Mouse (Mus musculus) heart, adult 2 months (tissue): ENCODE data around the gene Olfml3.

ENCODE experiments used
- CTCF ChIP-seq: fragments of 200-600 bp; IDR thresholded peaks from 2 replicates; pipeline ENCODE4 v1.8.1; 2022; ENCODE audit warnings: antibody characterized with exemption, mild to moderate bottlenecking, moderate library complexity
- POLR2A ChIP-seq: fragments of 200-500 bp; IDR thresholded peaks from 2 replicates; pipeline ENCODE4 v1.6.1; 2011; ENCODE audit warnings: mild to moderate bottlenecking, low read depth, low read length, control low read depth; ENCODE audit not compliant: insufficient read depth

- TF ChIP-seq POLR2A, result no peak
- no peak for TF ChIP-seq CTCF
These were observed 35.0 kb upstream of the Olfml3 start for GRCm38 (mm10) chr3:103772846-103773245.
